Mouse (Mus musculus) thymus, adult 2 months (tissue): Measurements from ENCODE around the gene Amotl1. TPM values are rescaled to one million over a fixed set of nuclear protein-coding genes. Genes with fewer than 3 reads are reported as not detected.

Experiments used
- DNase-seq: peaks from one replicate; pipeline ENCODE4 v3.0.0; 2021
- H3K27ac ChIP-seq: fragments of 200-500 bp; 2 replicates; pipeline ENCODE4 v1.5.1; 2012; ENCODE audit warnings: low read length, control low read depth; ENCODE audit not compliant: control insufficient read depth, insufficient read depth
- H3K27me3 ChIP-seq: fragments of 200-500 bp; 2 replicates; pipeline ENCODE4 v1.6.1; 2012; ENCODE audit warnings: mild to moderate bottlenecking, low read length, moderate library complexity, mixed read lengths; ENCODE audit not compliant: control insufficient read depth, insufficient read depth
- H3K36me3 ChIP-seq: fragments of 200-500 bp; 2 replicates; pipeline ENCODE4 v1.6.1; 2012; ENCODE audit warnings: mild to moderate bottlenecking, low read length, moderate library complexity; ENCODE audit not compliant: control insufficient read depth, insufficient read depth
- H3K4me1 ChIP-seq: fragments of 200-500 bp; replicated peaks from 2 replicates; pipeline ENCODE4 v1.6.1; 2012; ENCODE audit warnings: low read length; ENCODE audit not compliant: control insufficient read depth, insufficient read depth
- H3K4me3 ChIP-seq: fragments of 200-500 bp; 2 replicates; pipeline ENCODE4 v1.5.1; 2012; ENCODE audit warnings: mild to moderate bottlenecking, low read length, control low read depth, moderate library complexity; ENCODE audit not compliant: control insufficient read depth, insufficient read depth
- CTCF ChIP-seq: fragments of 200-500 bp; IDR thresholded peaks from 2 replicates; pipeline ENCODE4 v1.5.1; 2012; ENCODE audit warnings: mild to moderate bottlenecking, control low read depth, low read length, moderate library complexity, borderline replicate concordance; ENCODE audit not compliant: control insufficient read depth, poor library complexity, insufficient read depth; ENCODE audit errors: extremely low read depth
- POLR2A ChIP-seq: fragments of 200-500 bp; IDR thresholded peaks from 2 replicates; pipeline ENCODE4 v1.6.1; 2012; ENCODE audit warnings: mild to moderate bottlenecking, low read length, control low read depth, moderate library complexity; ENCODE audit not compliant: control insufficient read depth, poor library complexity, insufficient read depth; ENCODE audit errors: extremely low read depth
- WGBS: fragments of 180-500 bp; shearing (Covaris S2); methylation state at CpG from one replicate; pipeline ENCODE4 v1.1.7; 2018; 5-methylcytosine and 5-hydroxymethylcytosine counted together
- polyA plus RNA-seq: library from polyadenylated mRNA; depleted of rRNA; stranded (reverse); fragments of >200 nt; gene quantifications from 2 replicates; pipeline ENCODE4 v1.2.3, GENCODE M21; 2012

Amotl1 gene
- polyA plus RNA-seq, 1 experiment = 14.5 TPM

DNA sequence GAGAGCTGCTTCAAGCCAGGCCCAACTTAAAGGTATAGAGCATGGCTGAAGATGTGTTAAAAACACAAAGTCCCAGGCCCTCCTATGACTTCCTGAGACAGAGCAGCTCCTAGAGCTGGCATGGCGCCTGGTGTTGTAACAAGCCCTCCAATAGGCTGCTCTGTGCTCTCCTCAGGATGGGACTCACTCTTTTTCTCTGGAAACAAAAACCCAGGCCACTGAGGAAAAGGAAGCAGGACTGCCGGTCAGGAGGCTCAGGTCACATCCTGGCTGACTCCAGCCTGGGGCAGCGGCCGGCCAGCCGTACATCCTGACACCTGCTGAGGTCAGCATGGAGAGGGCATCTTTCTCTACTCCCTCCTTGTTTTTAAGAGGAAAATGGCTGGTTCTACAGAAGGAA lies 36.3 kb downstream of the Amotl1 start:
- H3K36me3 ChIP-seq = no peaks in the 10 kb centered on the region
- TF ChIP-seq POLR2A (no peak), CTCF (no peak)
- WGBS = 64% methylated on average over 5 of the region's 5 CpGs
- H3K27me3 ChIP-seq = no peaks in the 10 kb centered on the region; the same call in 1 of the 2 replicates
- no peak overlapping the region for H3K4me3 ChIP-seq
- H3K4me1 ChIP-seq = no peaks in the 10 kb centered on the region
- no peak overlapping the region for H3K27ac ChIP-seq
- DNase-seq = no peak

DNA sequence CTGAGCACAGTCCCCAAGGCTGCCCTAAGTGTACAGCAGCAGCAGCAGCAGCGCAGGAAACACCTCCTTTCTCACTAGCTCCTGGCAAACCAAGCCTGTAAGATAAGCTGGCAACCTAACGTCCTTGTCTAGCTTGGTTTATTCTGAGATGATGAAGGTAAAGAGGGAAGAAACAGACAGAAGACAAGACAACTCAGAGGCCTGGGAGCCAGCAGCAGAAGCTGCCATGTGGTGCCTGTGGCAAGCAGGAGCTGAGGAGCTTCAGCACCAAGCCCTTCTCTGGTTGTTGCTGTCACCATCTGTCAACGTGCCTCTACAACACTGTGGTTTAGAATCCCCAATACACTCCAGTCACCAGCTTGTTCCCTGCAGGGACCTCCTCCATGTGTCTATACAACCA lies 37.4 kb downstream of the Amotl1 start:
- DNase-seq = no peak
- TF ChIP-seq POLR2A (no peak), CTCF (no peak)
- Histone ChIP-seq H3K4me1 (no peaks in the 10 kb centered on the region), H3K36me3 (no peaks in the 10 kb centered on the region), H3K27ac (no peak overlapping the region), H3K4me3 (no peak overlapping the region), H3K27me3 (no peaks in the 10 kb centered on the region)
- 47% methylated on average over 3 of the region's 3 CpGs for WGBS

DNA sequence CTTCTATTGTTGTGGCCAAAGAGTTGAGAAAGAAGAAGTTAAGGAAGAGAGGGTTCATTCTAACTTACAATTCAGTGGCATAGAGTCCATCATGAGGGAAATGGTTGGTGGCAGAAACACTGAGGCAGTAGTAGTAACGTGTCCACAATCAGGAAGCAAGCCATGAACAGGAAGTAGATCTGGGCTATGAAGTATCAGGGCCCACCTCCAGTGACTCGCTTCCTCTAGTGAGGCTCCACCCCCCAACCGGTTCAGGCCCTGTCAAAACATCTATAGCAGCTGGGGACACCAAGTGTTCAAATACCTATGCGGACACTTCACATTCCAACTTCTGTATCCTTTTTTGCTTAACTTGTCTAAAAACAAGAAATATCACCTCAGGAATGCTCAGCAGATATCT lies 38.9 kb downstream of the Amotl1 start:
- Histone ChIP-seq H3K36me3 (no peaks in the 10 kb centered on the region), H3K4me1 (no peaks in the 10 kb centered on the region), H3K4me3 (no peak overlapping the region), H3K27ac (no peak overlapping the region), H3K27me3 (no peaks in the 10 kb centered on the region)
- 77% methylated on average over 4 of the region's 4 CpGs for WGBS
- no peak for DNase-seq
- no peak for TF ChIP-seq CTCF
- no peak for TF ChIP-seq POLR2A

DNA sequence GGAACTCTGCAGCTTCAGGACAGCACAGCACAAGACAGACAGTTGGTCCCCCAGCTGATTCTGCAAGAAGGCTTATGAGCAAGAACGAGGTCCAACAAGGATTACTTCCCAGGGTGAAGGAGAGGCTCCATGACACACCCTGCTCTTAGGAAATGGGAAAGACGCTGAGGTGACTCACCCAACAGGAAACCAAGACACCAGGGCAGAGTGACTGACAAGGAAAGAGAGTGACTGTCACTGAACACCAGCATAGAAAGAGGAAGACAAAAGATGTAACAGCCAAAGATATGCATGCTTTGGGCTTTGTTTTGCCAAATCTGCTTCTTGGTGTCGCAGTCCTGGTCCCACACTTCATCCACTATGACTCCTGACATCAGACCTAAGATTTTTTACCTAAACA lies 40.5 kb downstream of the Amotl1 start:
- Histone ChIP-seq H3K27me3 (no peaks in the 10 kb centered on the region), H3K4me3 (no peak overlapping the region), H3K4me1 (no peaks in the 10 kb centered on the region), H3K36me3 (no peaks in the 10 kb centered on the region), H3K27ac (no peak overlapping the region)
- WGBS = 48% methylated on average over 3 of the region's 3 CpGs
- no peak for DNase-seq
- TF ChIP-seq CTCF = no peak
- no peak for TF ChIP-seq POLR2A

DNA sequence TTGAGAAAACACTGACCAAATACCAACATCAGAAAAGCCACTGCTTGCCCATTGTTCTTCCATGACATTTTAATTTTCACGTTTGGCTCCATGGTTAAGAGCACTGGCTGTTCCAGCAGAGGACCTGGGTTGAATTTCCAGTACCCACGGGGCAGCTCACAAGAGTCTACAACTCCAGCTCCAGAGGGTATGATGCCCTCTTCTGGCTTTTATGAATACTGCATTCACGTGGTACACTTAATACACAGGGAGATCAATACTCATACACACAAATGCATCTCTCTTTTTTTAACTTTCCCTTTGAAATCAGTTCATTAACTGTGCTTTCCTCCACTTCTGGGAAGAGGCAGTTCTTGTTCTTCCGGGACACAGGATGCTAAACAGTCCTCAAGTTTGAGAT lies 41.4 kb downstream of the Amotl1 start:
- no peak for TF ChIP-seq POLR2A
- no peak for TF ChIP-seq CTCF
- 88% methylated on average over 4 of the region's 4 CpGs for WGBS
- H3K27ac ChIP-seq = no peak overlapping the region
- no peaks in the 10 kb centered on the region for H3K4me1 ChIP-seq
- H3K4me3 ChIP-seq = no peak overlapping the region
- no peaks in the 10 kb centered on the region for H3K36me3 ChIP-seq
- no peaks in the 10 kb centered on the region for H3K27me3 ChIP-seq
- no peak for DNase-seq

DNA sequence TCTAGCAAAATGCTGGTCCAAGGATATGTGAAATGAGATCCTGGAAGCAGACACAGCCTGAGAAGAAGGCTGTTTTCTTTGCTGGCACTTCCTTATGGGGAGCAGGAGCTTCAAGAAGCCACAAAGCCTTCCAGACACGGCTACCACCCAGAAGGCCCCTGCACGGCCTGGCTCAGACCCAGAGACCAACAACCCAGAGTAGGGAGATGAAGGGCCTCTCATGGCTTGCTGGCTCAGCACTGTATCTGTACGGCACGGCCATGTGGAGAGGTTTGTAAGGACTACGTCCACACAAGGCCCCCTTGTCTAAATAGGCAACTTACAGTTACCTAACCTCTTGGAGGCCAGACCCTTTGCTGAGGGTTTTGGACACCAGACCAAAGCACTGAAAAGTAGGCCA lies 45.1 kb downstream of the Amotl1 start:
- H3K4me1 ChIP-seq = no peaks in the 10 kb centered on the region
- H3K4me3 ChIP-seq = no peak overlapping the region
- no peak for TF ChIP-seq CTCF
- no peak for TF ChIP-seq POLR2A
- no peaks in the 10 kb centered on the region for H3K36me3 ChIP-seq
- 71% methylated on average over 5 of the region's 5 CpGs for WGBS
- no peak overlapping the region for H3K27ac ChIP-seq
- DNase-seq = no peak
- H3K27me3 ChIP-seq = no peaks in the 10 kb centered on the region

DNA sequence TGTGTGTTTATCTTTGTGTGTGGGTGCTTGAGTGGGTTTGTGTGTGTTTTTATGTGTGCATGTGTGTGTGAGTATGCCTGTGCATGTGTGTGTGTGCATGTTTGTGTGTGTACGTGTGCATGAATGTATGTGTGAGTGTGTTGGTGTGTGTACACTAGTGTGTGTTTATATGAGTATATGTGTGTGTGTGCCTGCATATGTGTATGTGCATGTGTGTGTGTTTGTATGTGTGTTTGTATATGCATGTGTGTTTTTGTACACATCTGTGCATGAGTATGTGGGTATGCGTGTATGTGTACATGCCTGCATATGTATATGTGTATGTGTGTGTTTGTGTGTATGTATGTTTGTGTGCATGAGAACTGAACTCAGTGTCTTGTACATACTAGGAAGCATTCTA lies 46.7 kb downstream of the Amotl1 start:
- Histone ChIP-seq H3K27me3 (no peaks in the 10 kb centered on the region), H3K36me3 (no peaks in the 10 kb centered on the region), H3K4me3 (no peak overlapping the region), H3K4me1 (no peaks in the 10 kb centered on the region), H3K27ac (no peak overlapping the region)
- DNase-seq = no peak
- no peak for TF ChIP-seq CTCF
- TF ChIP-seq POLR2A = no peak
- 97% methylated on average over 2 of the region's 2 CpGs for WGBS
